Mouse (Mus musculus) bone marrow, adult 2 months (tissue): ENCODE measurements around the gene Slc17a4.

Experiments used
- CTCF ChIP-seq: fragments of 200-500 bp; IDR thresholded peaks from 2 replicates; pipeline ENCODE4 v1.5.1; 2011; ENCODE audit warnings: low read length, control low read depth; ENCODE audit not compliant: control insufficient read depth, insufficient read depth
- POLR2A ChIP-seq: fragments of 200-500 bp; IDR thresholded peaks from 2 replicates; pipeline ENCODE4 v1.6.1; 2011; ENCODE audit warnings: low read depth, mild to moderate bottlenecking, control low read depth, low read length, borderline replicate concordance; ENCODE audit not compliant: control insufficient read depth

DNA sequence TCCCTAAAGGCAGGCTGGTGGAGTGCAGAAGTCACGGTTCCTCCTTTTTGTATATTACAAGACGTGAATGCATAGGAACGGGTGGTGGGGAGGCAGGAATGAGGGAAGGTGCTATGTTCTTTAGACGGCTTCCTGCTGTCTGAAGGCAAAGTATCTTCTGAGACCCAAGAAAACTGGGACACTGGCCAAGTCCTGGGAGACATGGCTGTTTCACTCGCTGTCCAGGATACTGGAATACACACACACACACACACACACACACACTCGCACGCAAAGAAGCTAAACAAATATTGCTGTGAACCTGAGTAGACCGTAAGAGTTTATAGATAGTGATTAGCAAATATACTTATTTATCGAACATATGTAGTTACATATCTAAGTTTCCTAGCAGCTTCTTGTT is 50.1 kb downstream of the Slc17a4 start:
- TF ChIP-seq POLR2A (no peak), CTCF (no peak)
